Mouse (Mus musculus): ENCODE results near the gene Tmem238.

Gene Tmem238

DNA sequence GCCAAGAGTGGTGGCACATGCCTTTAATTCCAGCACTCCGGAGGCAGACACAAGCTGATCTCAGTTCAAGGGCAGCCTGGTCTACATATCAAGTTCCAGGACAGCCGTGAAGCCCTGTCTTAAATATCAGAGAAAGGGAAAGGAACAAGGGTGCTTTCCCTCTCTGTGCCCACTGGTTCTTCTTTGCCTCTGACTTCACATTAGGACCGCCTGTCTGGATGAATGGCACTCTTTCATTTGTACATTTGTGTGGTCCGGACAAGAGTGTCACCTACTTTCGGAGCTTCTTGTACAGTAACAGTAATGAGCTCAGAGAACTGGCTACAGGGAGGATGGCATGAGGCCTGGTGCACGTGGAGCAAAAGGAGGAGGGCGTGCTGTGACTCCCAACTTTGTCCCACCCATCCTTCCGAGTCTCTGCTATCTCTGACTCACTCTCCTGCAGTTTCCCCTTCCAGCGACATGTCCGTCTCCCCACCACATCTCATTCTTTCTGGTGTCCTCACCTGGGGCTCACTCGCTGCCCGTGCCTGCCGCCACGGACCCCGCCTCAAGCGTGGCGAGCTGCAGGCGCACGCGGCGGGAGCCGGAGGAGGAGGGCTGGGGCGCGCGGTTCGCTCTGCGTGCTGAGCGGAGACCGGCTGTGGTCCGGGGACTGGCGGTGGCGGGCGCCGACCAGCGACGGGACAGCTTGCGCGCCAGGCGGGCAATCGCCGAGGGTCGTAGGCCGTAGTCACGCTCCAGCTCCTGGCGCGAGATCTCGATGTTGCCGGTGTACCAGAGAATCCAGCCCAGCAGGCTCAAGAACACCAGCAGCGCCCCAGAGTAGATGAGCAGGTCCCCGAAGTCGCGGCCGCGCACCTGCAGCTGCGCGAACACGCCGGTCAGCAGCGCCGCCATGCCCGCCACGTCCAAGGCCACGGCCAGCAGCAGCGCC, 689 bp downstream of the Tmem238 start:
- peak; percentile 72 for DNase-seq

DNA sequence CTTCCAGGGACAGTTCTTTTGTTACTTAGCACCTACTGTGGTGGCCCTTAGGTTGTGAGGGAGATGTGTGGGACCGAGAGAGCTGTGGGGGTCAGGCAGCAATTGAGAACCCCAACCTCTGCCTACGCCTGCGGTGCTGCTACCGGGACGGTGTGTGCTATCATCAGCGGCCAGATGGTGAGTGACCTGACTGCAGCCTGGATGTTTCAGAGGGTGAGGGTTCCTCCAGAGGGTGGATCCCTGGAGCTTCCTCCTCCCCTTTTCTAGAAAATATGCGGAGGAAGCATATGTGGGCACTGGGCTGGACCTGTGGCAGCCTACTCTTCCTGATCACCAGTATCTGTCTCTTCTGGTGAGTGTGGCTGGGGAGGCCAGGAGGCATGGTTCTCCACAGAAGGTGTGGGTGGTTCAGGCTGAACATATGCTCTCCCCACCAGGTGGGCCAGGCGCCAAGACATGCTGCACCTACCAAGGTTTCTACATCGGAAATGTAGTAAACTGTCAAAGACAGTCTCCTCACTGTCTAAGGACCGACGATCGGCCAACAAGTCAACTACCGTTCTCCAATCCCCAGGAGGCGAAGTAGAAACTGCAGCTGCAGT, 5.7 kb downstream of the Tmem238 start:
- peak; percentile 28 for DNase-seq

DNA sequence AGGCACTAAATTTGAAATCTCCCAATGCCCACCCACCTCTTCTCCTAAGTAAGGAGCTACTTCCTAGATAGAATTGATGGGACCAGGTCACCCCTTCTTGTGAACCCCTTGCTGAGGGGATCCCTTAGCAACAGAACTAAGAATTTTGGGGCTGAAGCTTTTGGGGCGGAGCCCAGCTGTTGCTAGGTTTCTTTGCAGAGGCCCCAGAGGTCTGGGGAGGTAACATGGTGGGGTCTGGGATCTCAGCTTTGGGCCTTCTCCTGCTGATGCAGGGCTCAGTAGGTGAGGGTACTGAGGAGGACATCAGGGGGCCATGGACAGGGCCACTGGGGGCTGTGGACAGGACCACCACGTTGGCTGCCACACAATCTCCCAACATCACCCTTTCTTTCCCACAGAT, 6.7 kb downstream of the Tmem238 start, which contains the start of the genes Il11 and Tmem190:
Il11 (minus strand) TSS at position 101 of the 400 bp plus-strand sequence.
Tmem190 (plus strand) TSS at position 179 of the 400 bp plus-strand sequence.
- no peak for DNase-seq

DNA sequence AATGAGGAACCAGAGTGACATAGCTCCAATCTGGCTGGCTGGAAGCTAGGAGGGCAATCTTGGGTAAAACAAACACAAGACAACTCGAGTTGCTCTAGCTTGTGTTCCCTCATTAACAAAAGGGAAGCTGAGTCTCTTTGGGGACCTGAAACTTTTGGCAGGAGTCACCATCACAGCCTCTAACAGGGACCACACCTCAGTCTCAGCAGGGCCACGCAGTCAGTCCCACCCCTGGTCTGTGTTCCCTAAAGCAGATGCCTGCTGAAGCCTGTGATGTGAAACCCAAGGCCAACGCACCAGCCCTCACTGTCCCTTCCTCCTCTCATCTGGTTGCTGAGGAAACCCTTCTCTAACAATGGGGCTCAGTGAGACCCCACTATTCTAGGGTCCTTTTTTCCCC, 7.3 kb downstream of the Tmem238 start:
- DNase-seq = no peak

DNA sequence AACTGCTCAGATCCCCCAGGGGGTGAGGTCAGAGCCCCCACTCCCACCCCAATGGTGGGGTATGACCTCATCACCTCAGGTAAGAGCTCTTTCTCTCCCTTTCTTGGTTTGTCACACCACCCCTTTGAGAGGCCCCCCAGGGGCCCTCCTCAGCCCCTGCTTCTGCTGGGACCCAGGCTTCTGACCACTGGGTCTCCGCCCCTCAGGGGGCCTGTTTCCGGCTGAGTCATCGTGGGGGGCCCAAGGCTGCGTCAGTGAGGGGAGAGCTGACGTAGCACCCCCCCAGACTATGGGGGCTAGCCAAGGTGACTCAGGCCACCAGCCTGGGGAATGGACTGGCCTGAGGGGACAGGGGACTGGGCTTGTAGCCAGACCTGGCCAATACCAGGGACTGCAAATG, 9.5 kb downstream of the Tmem238 start:
- DNase-seq = no peak

DNA sequence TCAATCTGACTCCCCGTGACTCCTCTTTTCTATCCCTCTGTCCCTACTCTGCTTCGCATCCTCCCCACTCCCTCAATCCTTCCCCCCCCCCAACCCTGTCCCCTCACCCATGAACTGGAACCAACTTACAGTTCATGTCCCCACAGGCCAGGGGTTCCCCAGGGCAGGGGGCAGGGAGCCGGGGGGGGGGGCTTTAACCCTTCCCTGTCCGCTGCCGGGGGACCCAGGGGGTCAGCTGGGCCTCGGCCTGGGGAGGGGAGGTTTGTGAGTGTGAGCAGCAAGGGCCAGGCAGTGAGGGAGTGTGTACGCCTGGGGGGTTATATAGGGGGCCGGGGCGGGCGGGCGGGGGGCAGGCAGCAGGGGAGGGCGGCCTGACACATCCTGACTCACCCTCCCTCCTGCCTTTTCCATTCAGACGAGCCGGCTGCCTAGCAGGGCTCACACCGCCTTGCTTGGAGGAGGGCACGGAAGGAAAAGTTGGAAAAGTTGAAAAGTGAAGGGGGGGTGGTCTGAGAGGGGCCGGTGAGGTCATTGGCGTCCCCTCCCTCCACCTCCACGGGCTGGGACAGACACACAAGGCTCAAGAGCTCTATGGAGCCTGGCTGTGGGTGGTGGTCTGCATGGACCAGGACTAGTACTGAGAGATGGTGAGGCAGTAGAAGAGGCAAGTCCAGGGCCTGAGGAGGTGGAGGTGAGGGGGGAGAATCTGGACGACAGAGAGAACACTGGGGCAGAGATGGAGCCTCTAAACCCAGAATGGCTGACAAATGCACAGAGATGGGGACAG, 11.4 kb downstream of the Tmem238 start:
- DNase-seq = no peak

DNA sequence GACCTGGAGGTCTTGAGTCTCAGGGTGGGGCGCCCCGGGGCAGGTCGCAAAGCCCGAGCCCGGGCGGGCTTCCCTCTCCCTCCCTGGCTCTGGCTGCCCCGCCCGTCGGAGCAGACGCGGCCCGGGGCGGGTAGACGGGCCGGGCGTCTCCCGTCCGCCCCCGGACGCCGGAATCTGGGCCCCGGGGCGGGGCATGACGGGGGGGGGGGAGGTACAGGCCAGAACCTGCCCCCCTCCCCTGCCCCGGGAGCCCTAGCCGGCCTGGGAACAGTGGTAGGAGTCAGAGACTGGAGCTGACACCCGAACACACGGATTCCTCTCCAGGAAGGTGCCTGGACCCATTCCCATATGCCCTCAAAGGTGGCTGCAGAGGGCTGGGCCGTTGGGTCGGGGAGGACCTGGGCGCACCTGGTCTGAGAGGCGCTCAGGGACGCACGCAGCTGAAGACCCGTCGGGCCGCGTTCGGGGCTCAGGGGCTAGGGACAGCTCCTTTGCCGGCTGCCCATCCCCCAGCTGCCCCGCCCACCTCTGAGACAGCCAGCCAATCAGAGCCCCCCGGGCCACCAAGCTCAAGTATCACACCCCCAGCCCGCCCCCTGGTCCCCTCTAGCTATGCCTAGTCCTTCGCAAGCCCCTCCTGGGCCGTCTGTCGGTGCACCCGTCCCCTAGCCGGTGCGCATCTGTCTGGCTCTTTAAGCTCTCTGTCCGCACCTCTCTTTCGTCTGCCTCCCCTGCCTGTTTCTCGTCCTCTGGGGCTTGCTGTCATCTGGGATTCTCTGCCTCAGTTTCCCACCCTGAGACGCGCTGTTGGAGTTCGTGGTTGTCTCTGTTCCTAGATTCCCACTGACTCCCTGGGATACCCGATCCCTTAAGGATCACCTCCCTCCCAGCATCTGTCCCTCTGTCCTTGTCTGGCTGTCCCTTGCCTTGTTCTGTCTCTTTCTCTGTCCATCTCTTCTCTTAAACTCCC, 12.3 kb downstream of the Tmem238 start:
- no peak for DNase-seq

DNA sequence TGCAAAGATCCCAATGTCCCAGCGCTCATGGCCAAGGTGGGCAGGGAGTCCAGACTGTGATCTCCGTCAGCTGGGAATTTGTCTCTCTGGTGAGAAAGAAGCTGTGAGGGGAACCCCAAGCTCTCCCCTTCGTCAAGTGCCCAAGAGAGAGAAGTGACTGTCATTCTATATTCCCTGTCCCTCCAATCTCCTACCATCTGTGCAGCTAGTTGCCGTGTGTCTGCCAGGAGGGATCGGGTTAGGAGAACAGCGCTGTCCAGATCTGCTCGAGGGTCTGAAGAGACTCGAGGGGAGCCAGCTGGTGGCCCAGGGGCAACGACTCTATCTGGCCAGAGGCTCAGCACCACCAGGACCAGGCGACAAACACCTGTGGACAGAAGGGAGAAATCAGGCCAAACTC, 13.3 kb downstream of the Tmem238 start:
- DNase-seq = no peak

DNA sequence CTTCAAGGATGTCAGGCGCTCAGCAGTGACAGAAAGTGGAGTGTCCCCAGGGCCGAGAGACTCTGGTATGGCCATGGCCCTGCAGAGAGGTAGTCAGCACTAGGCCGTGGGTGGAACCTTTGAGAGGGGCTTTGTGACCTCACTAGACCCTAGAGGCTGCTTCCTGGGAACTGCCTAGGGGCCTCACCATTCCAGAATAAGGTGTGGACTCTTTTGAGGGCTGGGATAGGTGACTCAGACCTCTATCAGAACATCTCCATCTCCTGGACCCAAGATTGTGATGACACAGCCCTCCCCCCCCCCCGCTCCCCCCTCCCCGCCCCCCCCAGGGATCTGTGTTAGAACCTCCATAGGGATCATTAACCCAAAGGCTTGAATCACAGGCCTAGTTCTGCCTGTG, 18.3 kb downstream of the Tmem238 start, which contains the start of gene Fam71e2:
Fam71e2 (minus strand) TSS at position 101 of the 400 bp plus-strand sequence.
- DNase-seq = no peak

DNA sequence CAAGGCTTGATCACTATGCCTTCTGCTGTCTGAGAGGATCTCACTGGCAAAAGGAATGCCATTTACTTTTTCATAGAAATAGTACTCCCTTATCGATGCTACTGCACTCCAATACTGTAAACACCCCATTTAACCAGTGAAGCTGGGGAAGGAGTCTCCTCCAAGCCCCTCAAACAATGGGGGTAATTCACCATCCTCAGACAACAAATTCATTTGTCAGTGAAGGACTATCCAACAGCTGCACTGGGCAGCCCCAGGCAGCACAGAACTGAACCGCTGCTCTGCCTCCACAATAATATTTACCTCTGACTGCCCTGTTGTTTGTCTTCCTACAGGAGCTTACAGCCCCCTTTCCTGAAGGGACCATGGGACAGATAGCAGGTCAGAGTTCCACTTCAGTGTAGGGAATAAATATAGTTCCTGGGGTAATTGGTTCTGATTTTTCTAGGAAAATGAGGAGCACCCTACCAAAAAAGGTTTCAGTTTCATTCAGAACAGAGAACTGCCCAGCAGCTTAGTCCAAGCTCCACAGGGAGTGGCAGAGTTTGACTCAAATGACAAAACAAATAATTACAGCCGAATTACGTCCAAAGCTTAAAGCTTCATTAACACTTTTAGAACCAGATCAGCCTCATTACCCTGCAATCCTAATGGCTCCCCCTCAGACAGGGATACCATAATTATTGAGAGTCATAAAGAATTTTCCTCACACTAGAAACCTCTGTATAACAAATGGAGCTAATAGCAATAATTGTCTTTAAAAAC, 24.3 kb downstream of the Tmem238 start:
- no peak for DNase-seq

DNA sequence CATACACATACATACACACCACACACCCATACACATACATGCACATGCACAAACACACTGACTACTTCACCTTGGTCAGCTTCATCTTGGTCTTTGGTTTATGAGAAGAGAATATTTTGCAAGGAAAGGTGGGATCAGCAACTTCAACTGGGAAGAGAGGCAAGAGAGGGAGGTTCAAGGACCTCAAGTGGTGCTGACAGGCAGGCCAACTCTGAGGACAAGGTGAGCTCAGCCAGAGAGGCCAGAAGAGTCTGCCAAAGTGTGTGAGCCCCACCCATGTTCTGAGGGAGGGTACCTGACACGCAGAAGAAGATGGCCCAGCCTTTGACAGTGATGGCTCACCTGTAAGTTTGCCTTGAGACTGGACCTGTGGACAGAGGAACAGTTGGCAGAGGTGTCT, 29.8 kb downstream of the Tmem238 start:
- DNase-seq = no peak

DNA sequence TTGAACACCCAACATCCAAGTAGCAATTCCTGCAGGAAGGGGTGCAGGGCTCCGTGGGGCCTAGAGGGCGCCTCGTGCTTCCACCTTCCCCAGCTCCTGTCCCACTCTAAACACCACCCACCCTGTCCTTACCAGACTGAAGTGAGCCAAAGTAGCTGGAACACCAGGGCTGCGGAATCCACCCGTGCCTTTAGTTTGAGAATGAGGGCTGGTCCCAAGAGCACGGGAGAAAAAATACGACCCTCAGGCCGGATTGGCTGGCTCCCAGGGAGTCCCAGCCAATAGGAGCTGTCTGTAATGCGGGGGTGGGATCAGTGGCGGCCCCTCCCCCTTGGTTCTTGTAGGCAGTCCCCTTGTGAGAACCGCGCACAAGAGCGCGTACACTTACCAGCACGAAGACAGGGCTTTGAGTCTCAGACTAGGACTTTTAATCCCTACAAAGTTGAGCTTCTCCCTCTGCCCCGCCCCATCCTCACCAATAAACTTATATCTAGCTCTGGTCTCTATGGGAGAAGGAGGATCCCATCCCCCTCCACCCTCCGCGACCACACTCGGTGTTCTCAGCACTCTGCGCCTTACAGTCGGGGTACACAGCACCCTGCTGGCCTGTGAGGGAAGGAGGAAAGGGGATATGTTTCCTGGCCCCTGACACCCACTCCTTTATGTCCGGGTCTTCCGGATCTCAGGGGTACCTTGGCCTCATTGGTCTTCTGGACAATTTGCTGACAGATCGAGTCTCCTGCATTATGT, 36.5 kb downstream of the Tmem238 start, which contains the start of gene Cox6b2:
Cox6b2 (minus strand) TSS at position 274 of the 750 bp plus-strand sequence.
- peak; percentile 37 for DNase-seq

DNA sequence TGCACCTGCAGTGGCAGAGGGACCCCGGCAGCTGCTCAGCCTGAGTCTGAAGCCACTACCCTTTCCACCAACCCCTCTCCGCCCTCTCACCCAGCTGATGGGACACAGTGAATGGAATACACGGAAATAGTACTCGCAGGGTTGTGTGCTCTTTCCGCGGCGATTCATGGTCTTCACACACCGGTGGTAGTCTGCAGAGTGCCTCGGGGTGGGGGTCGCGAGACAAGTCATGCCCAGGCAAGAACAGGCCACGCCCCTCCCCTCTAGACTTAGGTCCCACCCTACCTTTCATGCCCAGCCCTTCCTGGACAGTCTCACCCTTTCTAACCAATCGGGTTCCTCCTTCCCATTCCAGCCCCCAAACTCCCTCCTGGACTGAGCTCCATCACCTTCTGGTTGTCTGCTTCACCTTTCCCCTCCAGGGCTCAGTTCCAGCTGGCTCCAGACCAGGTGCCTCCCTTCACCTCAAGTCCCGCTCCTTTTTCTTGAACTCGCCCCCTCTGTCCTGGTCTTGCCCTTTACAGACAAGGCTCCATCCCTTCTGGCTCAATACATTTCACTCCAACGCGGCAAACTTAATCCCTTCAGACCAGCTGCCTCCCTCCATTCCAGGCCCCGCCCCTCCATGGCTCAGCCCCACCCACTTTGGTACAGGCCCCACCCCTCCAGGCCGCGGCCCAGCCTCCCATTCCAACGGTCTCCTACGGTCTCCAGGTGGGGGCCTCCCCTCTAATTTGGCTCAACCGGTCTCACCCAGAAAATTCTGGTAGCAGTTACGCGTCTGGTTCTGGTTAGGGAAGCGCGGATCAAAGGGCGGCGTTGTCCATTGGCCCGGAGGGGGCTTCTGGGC, 37.3 kb downstream of the Tmem238 start:
- no peak for DNase-seq

DNA sequence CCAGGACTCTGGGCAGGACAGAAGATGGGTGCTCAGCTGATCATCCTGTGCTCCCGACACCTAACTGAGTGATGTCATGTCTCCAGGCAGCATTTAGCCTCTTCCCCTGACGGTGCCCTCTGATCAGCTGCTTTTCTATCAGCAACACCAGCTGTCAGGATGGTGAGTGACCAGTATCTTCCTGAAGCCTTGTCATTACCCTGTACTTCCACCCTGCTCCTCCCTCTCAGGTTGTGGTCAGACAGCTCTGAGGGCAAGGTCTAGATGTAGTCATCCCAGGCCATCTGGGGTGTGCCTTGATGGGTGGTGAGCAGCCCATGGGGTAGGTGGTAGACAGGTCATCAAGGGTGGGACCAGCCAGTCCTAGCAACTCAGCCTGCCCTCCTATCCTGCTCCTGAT, 40.3 kb downstream of the Tmem238 start:
- no peak for DNase-seq

DNA sequence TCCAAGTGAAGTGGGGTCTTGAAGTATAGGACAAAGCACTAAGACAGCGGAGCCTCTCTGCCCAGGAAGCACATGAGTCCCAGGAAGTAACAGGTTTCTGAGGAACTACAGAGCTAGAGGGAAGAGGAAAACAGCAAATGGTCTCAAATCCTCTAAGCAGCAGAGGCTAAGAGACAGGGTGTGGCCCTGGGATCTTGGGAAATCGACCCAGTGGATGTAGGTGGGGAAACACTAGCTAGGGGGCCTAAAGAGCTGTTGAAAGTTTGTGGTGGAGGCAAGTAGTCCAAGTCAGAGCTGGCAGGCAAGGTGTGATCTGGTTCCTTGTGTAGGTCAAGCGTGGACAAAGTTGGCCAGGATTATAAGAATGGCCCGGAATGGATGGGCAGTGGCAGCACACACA, 41.1 kb downstream of the Tmem238 start:
- no peak for DNase-seq

DNA sequence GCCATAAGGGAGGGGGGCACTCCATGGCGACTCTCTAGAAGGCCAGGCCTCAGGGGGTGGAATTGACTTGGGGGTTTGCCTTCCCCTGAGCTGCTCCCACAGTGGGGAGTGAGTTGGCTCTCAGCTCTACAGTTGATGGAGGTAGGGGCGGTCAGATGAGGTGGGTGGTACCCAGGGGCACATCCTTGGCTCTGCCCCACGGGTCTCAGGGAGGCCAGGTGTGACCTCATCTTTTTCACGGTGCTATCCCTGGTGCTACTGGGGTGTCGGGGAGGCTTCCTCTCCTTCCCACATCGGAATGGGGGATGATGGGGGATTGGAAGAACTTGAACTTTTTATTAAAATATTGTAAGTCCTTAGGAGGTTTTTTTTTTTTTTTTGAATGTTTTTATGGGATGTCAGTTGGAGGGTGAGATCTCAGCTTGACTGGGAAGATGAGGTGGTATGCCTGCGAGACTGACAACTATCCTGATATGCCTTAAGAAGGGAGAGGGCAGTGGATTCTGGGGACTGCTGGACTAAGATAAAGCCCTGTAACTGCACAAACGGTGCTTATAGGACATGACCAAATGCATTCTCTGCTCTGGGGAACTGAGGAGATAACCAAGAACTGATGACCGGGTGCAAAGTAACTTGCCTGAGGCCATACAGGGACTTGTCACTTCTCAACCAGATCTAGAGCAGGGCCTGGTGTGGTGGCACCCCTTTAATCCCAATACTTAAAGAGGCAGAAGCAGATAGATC, 42.1 kb downstream of the Tmem238 start:
- DNase-seq = no peak

DNA sequence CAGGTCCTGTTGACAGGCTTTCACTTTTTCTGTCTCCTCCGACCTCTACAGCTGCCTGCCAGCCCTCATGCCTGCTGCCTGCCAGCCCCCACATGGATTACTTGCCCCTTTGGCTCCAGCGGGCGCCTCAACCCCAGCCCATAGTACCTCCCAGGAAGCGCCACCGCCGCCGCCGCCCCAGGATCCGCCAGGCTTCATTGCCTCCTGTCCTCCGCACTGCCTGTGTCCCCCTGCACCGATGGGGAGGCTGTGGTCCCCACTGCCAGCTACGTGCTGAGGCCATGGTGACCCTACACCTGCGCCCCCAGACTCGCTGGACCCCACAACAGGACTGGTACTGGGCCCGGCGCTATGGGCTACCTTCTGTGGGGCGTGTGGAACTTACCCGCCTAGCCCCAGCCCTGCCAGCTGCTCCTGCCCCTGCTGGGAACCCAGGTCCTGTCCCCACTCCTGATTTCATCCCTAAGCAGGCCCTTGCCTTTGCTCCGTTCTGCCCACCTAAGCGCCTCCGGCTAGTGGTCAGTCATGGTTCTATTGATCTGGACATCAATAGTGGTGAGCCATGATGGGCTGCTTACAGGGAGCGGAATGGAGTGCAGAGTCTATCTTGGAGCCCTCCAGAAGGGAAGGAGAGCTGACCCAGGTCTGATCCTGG, 43.0 kb downstream of the Tmem238 start:
- no peak for DNase-seq

DNA sequence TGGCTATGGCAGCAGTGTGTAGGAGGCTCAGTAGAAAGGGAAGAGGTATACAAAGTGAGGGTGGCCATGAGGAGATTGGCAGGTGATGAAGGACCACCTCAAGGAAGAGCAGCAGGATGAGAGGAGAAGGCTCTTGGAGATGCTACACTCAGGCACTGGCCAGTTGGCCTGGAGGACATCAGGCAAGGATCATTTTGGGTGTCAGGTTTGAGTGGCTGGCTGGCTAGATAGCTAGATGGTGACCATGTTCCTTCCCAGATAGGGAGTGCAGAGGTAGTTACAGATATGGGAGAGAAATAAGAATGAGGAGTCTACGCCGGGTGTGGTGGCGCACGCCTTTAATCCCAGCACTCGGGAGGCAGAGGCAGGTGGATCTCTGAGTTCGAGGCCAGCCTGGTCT, 44.6 kb downstream of the Tmem238 start:
- DNase-seq = no peak

All from right cerebral cortex, postnatal 25 days (tissue).